Mouse (Mus musculus) olfactory bulb, adult 2 months (tissue): ENCODE measurements around the gene Nexn. TPM values are rescaled to one million over a fixed set of nuclear protein-coding genes. Genes with fewer than 3 reads are reported as not detected.
"Not testable (repeated sequence)": the region's sequence is repeated elsewhere in the genome, so short reads cannot be mapped to it uniquely, and the experiment has no call there.

Experiments used
- H3K27ac ChIP-seq: fragments of 200-500 bp; 2 replicates; pipeline ENCODE4 v1.5.1; 2012; ENCODE audit warnings: low read depth, low read length; ENCODE audit not compliant: insufficient read depth
- H3K4me1 ChIP-seq: fragments of 200-500 bp; 2 replicates; pipeline ENCODE4 v1.6.1; 2012; ENCODE audit warnings: low read length; ENCODE audit not compliant: control insufficient read depth, insufficient read depth
- H3K4me3 ChIP-seq: fragments of 200-500 bp; 2 replicates; pipeline ENCODE4 v1.5.1; 2012; ENCODE audit warnings: mild to moderate bottlenecking, low read depth, low read length, moderate library complexity; ENCODE audit not compliant: insufficient read depth
- CTCF ChIP-seq: fragments of 200-500 bp; IDR thresholded peaks from 2 replicates; pipeline ENCODE4 v1.5.1; 2012; ENCODE audit warnings: low read depth, mild to moderate bottlenecking, low read length, moderate library complexity; ENCODE audit not compliant: insufficient read depth
- POLR2A ChIP-seq: fragments of 200-500 bp; IDR thresholded peaks from 2 replicates; pipeline ENCODE4 v1.6.1; 2012; ENCODE audit warnings: mild to moderate bottlenecking, low read depth, low read length, moderate library complexity; ENCODE audit not compliant: insufficient read depth
- WGBS: fragments of 180-500 bp; shearing (Covaris S2); methylation state at CpG from one replicate; pipeline ENCODE4 v1.1.7; 2018; 5-methylcytosine and 5-hydroxymethylcytosine counted together
- polyA plus RNA-seq: library from polyadenylated mRNA; stranded (reverse); fragments of >200 nt; gene quantifications from 2 replicates; pipeline ENCODE4 v1.2.4, GENCODE M21; 2012; ENCODE audit warnings: low replicate concordance; ENCODE audit not compliant: missing spikeins, insufficient read depth, insufficient read length

The Nexn gene
- polyA plus RNA-seq = not detected in 2 replicates

DNA sequence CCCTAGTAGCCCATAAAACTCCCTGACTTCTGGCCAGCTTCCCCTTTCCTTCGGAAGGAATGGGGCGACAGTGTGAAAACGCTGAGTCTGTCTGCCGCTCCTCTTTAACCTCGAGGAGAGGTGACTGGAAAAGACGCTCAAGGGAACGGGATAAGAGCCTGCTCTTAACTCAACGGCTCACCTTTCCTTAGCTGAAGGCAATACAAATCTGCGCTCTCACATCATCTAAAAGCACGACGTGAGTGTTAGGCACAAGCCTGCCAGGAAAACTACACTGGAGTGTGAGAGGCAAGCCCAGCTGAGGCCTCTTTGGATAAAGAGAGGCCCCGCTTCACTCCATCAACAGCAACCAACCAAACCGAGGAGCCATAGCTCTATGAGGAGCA, at the start of gene Nexn:
Nexn (minus strand) TSS at position 315 of the 386 bp plus-strand sequence.
- Histone ChIP-seq H3K27ac (no peak within 1 kb of the TSS), H3K4me3 (peak within 1 kb of the TSS; percentile 51), H3K4me1 (peaks cover 14% of the 10 kb centered on the region)
- WGBS = 16% methylated on average over 13 of the region's 13 CpGs
- TF ChIP-seq CTCF (no peak), POLR2A (no peak)

DNA sequence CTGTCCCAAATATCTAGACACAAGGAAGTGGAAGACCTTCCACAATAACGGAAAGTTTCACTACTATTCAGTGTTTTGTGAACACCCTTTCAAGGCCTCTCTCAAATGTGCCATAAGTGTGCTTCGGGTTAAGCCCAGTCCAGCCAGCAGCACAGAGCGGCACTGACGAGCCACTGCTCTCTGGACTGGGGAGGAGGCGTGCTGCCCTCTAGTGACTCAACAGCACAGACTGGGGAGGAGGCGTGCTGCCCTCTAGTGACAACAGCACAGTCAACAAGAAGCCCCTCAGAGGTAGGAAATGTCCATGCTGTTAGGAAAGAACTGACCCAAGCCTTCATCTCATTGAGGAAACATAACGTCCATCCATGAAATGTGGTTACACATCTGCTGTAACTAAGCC, 49.5 kb upstream of the Nexn start:
- H3K27ac ChIP-seq = no peak overlapping the region
- TF ChIP-seq CTCF (peak; percentile 70), POLR2A (no peak)
- H3K4me1 ChIP-seq = no peaks in the 10 kb centered on the region
- 23% methylated on average over 7 of the region's 7 CpGs for WGBS
- no peak overlapping the region for H3K4me3 ChIP-seq

DNA sequence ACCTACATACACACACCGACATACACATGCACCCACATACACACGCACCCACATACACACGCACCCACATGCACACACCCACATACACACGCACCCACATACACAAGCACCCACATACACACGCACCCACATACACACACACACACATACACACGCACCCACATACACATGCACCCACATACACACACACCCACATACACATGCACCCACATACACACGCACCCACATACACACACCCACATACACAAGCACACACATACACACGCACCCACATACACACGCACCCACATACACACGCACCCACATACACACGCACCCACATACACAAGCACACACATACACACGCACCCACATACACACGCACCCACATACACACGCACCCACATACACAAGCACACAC, 48.5 kb upstream of the Nexn start:
- not testable (repeated sequence) for H3K4me3 ChIP-seq, H3K4me1 ChIP-seq, H3K27ac ChIP-seq
- 80% methylated on average over 14 of the region's 14 CpGs for WGBS

DNA sequence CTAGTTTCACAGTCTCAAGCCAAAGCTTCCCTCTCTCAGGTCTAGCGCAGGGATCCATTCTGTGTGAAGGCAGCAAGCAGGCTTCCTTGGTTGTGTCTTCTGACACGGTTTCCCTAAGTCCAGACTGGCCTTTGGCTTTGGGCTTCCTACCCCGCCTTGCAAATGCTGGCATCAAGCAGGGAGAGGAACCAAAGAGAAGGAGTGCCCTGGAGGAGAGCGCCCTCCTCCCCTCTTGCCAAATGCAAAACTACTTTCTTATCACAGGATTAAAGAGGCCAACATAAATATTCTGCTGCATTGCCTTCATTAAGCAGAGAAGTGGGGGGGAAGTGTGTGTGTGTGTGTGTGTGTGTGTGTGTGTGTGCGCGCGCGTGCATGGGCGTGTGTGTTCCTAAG, 43.1 kb upstream of the Nexn start:
- 94% methylated on average over 9 of the region's 9 CpGs for WGBS
- no peak overlapping the region for H3K4me3 ChIP-seq
- no peak for TF ChIP-seq CTCF
- TF ChIP-seq POLR2A = no peak
- H3K27ac ChIP-seq = no peak overlapping the region
- no peaks in the 10 kb centered on the region for H3K4me1 ChIP-seq

DNA sequence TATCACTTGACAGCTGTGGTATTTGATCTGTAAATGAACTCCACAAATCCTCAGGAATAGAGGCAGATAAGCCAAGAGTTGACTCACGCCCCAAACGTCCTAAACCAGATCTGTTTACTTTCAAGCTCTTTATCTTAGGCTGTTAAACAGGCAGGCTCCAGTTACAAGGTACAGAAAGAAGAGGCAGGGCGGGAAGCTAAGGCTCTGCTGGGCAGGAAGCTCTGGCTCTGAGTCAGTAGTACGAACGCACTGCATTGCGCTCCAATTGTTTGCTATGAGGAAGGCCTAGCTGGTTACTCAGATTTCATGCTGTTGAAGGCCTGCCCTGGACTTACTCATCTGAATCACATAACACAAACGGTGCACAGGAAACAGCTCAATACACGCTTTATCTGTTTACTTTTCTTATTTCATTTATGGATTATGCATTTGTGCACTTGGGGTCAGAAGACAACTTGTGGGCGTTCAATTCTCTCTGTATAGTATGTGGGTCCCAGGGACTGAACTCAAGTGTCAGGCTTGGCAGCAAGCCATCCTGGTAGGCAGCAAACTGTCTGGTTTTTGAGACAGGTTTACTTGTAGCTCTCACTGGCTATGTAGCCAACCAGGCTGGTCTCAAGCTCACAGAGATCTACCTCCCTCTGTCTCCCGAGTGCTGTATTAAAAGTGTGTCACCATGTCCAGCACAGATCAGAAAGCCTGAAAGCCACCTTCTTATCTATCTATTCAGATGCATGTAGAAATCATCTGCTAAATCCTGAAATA, 42.5 kb upstream of the Nexn start:
- Histone ChIP-seq H3K4me1 (no peaks in the 10 kb centered on the region), H3K27ac (no peak overlapping the region), H3K4me3 (no peak overlapping the region)
- 72% methylated on average over 10 of the region's 10 CpGs for WGBS
- TF ChIP-seq POLR2A (no peak), CTCF (no peak)

DNA sequence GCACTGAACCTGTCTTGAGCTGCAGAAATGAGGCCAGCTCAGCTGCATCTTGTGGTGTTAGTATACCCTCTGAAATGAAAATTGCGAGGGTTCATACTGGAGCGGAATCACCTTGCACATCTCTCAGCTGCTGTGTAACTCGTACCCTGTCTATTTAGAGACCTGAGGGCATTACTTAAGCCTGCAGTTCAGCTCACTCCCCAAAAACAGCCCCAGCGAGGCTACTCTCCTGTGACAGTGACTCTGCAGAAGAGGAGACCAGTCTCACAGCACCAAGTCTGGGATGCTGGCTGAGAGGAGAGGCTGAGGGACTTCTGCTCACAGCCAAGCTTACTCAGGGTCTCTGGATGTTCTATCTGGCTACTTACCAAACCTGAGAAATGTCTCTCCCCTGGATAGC, 39.8 kb upstream of the Nexn start:
- WGBS = 89% methylated on average over 4 of the region's 4 CpGs
- TF ChIP-seq CTCF (no peak), POLR2A (no peak)
- no peaks in the 10 kb centered on the region for H3K4me1 ChIP-seq

DNA sequence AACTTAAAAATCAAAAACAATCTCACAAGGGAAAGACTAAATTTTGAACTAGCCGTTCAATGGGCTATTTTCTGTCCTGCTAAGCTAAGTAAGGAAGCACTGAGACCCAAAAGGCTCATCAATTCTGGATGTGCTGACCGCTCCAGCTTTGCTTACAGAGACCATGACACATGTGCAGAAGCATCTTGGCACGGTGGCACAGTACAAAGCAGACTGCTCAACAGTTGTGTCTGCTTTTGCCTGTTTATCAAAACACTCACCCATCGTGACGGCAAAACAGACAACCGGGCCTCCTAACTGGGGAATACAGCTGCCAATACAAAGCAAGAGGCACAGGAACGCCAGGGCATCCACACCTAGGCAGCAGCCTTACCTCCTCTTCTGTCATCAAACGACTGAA, 38.9 kb upstream of the Nexn start:
- TF ChIP-seq POLR2A (no peak), CTCF (no peak)
- no peak overlapping the region for H3K27ac ChIP-seq
- WGBS = 86% methylated on average over 8 of the region's 8 CpGs
- no peaks in the 10 kb centered on the region for H3K4me1 ChIP-seq
- H3K4me3 ChIP-seq = no peak overlapping the region

More for the DNA sequence above, 39.8 kb upstream of the Nexn start:
- no peak overlapping the region for H3K27ac ChIP-seq
- no peak overlapping the region for H3K4me3 ChIP-seq

DNA sequence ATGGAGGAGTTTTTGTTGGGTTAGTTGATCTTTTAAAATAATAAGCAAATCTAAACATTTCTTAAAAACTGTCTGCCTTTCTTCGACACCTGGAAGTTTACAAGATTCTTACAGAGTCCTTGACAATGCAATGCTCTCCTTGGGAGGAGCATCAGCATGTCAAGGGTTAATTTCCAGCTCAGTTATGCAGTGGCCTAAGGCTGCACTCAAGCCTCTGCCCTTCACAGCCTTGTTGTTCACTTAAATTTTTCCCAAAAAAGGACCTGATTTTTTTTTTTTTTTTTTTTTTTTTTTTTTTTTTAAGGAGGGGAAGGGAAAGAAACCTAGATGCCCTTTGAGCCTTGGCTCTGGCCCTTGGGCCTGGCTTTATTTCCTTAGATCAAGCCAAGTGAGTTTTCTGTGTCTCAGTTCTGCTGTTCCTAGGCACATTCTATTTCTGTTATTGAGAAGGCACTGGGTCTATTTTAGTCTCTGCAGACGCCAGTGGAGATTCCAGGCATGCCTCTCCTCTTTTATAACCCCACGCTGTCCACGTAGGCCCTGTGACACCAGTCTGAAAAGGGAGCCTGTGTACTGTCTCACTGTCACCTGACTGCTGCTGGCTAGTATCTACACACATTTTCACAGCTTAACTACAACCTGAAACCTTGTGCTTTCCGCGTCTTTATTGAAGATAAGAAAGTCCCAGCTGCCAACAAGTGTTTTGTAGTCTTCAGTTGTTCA, 38.1 kb upstream of the Nexn start:
- TF ChIP-seq POLR2A (no peak), CTCF (no peak)
- Histone ChIP-seq H3K27ac (no peak overlapping the region), H3K4me3 (no peak overlapping the region), H3K4me1 (no peaks in the 10 kb centered on the region)
- 49% methylated on average over 6 of the region's 6 CpGs for WGBS

DNA sequence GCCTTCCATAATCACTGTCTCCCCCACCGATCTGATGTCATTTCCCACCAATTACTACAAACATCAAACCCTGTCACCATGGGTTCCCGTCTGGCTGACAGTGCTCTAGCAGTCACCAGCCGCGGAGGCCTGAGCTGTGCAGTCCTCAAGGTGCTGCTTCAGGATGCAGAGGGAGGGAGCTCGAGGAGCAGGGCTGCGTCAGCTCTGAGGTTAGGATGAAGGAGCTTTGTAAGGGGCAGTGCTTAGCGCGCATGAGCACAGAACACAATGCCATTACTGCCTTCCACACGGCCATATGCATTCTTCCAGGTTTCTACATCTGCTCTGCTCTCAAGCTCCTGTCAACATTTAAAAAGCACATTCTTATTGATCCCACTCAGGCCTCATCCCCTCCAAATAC, 36.8 kb upstream of the Nexn start:
- H3K4me3 ChIP-seq = no peak overlapping the region
- H3K27ac ChIP-seq = no peak overlapping the region
- WGBS = 83% methylated on average over 9 of the region's 9 CpGs
- no peak for TF ChIP-seq CTCF
- no peak for TF ChIP-seq POLR2A
- H3K4me1 ChIP-seq = no peaks in the 10 kb centered on the region
